ENCODE assay signal across 26 mouse cellular contexts in the genomic region with DNA sequence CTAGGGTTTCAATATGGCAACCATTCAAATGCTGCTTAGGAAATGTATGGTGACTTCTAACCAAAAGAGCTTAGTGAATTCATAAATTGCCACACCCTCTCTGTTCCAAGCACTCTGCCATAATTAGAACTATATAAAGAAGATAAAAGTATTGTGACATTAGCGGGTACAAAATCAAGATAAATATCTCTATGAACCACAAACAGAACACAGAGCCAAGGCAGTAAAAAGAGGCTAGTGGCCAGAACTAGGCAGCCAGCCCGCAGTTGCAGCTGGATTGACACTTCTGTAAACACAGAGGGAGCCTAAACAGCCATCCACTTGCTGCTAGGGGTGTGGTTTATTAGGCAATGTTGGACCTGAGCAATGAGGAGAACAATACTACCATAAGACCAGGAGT.
DNase-seq lines count a peak whose midpoint lies in the region; ATAC-seq and TF ChIP-seq lines count a peak whose summit lies in the region.
"Had no signal": no experiment of that assay in that cellular context is flagged by ENCODE, and none has a peak within 500 bp of the region (broad histone marks: within the 10 kb centered on the region; RNA-seq: fewer than 3 reads in every experiment).

No protein-coding gene starts in this region.

- H3K36me3 ChIP-seq in kidney, postnatal 0 days (ENCODE audit: insufficient read depth, low read length), result no peaks in the 10 kb centered on the region
- H3K36me3 ChIP-seq in lung, postnatal 0 days (ENCODE audit: insufficient read depth, low read length), result no peaks in the 10 kb centered on the region
- H3K36me3 ChIP-seq: embryonic facial prominence, embryonic 15.5 days; hindbrain, embryonic 15.5 days; midbrain, embryonic 12.5 days; neural tube, embryonic 12.5 days had no signal

- H3K4me3 ChIP-seq in kidney, postnatal 0 days (replicated peaks; ENCODE audit: low read depth, low read length), result no peak overlapping the region
- H3K4me3 ChIP-seq in lung, postnatal 0 days (ENCODE audit: low read depth, low read length), result no peak overlapping the region
- H3K4me3 ChIP-seq: embryonic facial prominence, embryonic 15.5 days; gastrocnemius, adult 2 months; heart, adult 2 months; hindbrain, embryonic 15.5 days; left cerebral cortex, adult 2 months; midbrain, embryonic 12.5 days; neural tube, embryonic 12.5 days had no signal

- H3K27ac ChIP-seq in kidney, postnatal 0 days, result no peak overlapping the region
- H3K27ac ChIP-seq in lung, postnatal 0 days (ENCODE audit: low read length), result no peak overlapping the region
- H3K27ac ChIP-seq: embryonic facial prominence, embryonic 15.5 days; gastrocnemius, adult 2 months; heart, adult 2 months; hindbrain, embryonic 15.5 days; left cerebral cortex, adult 2 months; midbrain, embryonic 12.5 days; neural tube, embryonic 12.5 days had no signal

- no peak for TF ChIP-seq EP300 in lung, postnatal 0 days (IDR thresholded peaks at IDR 0.05)

- no peak overlapping the region for H3K4me2 ChIP-seq in kidney, postnatal 0 days (ENCODE audit: low read length)
- no peak overlapping the region for H3K4me2 ChIP-seq in lung, postnatal 0 days (replicated peaks; ENCODE audit: low read depth, low read length)
- H3K4me2 ChIP-seq: embryonic facial prominence, embryonic 15.5 days; hindbrain, embryonic 15.5 days; liver, embryonic 11.5 days; midbrain, embryonic 12.5 days; neural tube, embryonic 12.5 days had no signal

- no peak for TF ChIP-seq CTCF in kidney, postnatal 0 days (IDR thresholded peaks at IDR 0.05; ENCODE audit: low read depth)
- TF ChIP-seq CTCF in lung, postnatal 0 days (IDR thresholded peaks at IDR 0.05), result no peak

- H3K27me3 ChIP-seq in kidney, postnatal 0 days (ENCODE audit: insufficient read depth, low read length), result no peaks in the 10 kb centered on the region
- H3K27me3 ChIP-seq in lung, postnatal 0 days (replicated peaks; ENCODE audit: insufficient read depth, low read length), result no peaks in the 10 kb centered on the region
- H3K27me3 ChIP-seq: embryonic facial prominence, embryonic 15.5 days; hindbrain, embryonic 15.5 days; midbrain, embryonic 12.5 days; neural tube, embryonic 12.5 days; Patski had no signal

- peak; percentile 31 for DNase-seq in kidney, postnatal 0 days (ENCODE audit: low spot score)
- DNase-seq in kidney, adult 8-10 months, result no peak
- DNase-seq in lung, postnatal 25 days (ENCODE audit: low spot score), result peak; percentile 26
- DNase-seq in lung, postnatal 0 days (ENCODE audit: low spot score), result no peak
- DNase-seq in right cerebral cortex, adult 18-20 months, result no peak
- DNase-seq: cerebellum, adult 18-20 months; cerebellum, postnatal 25 days; gastrocnemius, adult 2 months; heart, adult 2 months; heart, postnatal 36 days; kidney, postnatal 14 days; layer of hippocampus, adult 9-11 months; left cerebral cortex, postnatal 4 days; right cerebral cortex, postnatal 14 days; spleen, adult 18-20 months; thymus, postnatal 4 days had no signal

- H3K9ac ChIP-seq in kidney, postnatal 0 days (ENCODE audit: low read depth, low read length), result no peak overlapping the region
- H3K9ac ChIP-seq in lung, postnatal 0 days (replicated peaks; ENCODE audit: low read depth), result no peak overlapping the region
- H3K9ac ChIP-seq: embryonic facial prominence, embryonic 15.5 days; hindbrain, embryonic 15.5 days; midbrain, embryonic 12.5 days; neural tube, embryonic 12.5 days had no signal

- no peaks in the 10 kb centered on the region for H3K4me1 ChIP-seq in kidney, postnatal 0 days (replicated peaks; ENCODE audit: insufficient read depth, low read length)
- no peaks in the 10 kb centered on the region for H3K4me1 ChIP-seq in lung, postnatal 0 days (ENCODE audit: insufficient read depth, low read depth, low read length)
- H3K4me1 ChIP-seq: embryonic facial prominence, embryonic 15.5 days; hindbrain, embryonic 15.5 days; midbrain, embryonic 12.5 days; neural tube, embryonic 12.5 days had no signal

- WGBS in kidney, postnatal 0 days, result 40% methylated on average over 2 of the region's 2 CpGs
- WGBS in lung, postnatal 0 days, result 23% methylated on average over 2 of the region's 2 CpGs

- ATAC-seq in kidney, postnatal 0 days (replicated peaks; ENCODE audit: low FRiP score, low read depth), result no peak
- ATAC-seq in lung, postnatal 0 days, result no peak
- ATAC-seq in common myeloid progenitor, adult 5-6 weeks (replicated peaks; ENCODE audit: low read depth, poor library complexity, severe bottlenecking), result 0 out of 2 replicates have a peak, but pooled peaks have one; percentile 22
- peak; percentile 80 for ATAC-seq in megakaryocyte-erythroid progenitor cell, adult 5-6 weeks (replicated peaks; ENCODE audit: low FRiP score, low TSS enrichment, poor library complexity, severe bottlenecking)
- ATAC-seq: intestine, embryonic 16.5 days; Patski had no signal

- no peaks in the 10 kb centered on the region for H3K9me3 ChIP-seq in kidney, postnatal 0 days (replicated peaks; ENCODE audit: low read length)
- no peaks in the 10 kb centered on the region for H3K9me3 ChIP-seq in lung, postnatal 0 days (ENCODE audit: low read length)
- H3K9me3 ChIP-seq: embryonic facial prominence, embryonic 15.5 days; hindbrain, embryonic 15.5 days; midbrain, embryonic 12.5 days; neural tube, embryonic 12.5 days had no signal

Comparison
In these comparisons a context has a peak if more than half of its experiments do, and no peak if none do; other contexts are left out.
1. DNase-seq: peak in kidney, postnatal 0 days (single experiment) and lung, postnatal 25 days (single experiment); none in kidney, adult 8-10 months (0 of 2), lung, postnatal 0 days (single experiment) and right cerebral cortex, adult 18-20 months (single experiment).
2. ATAC-seq: peak in common myeloid progenitor, adult 5-6 weeks (single experiment) and megakaryocyte-erythroid progenitor cell, adult 5-6 weeks (single experiment); none in kidney, postnatal 0 days (single experiment) and lung, postnatal 0 days (single experiment).